Mouse (Mus musculus) right cerebral cortex, adult 18-20 months (tissue): ENCODE data around the gene Golt1a.
"Not testable (repeated sequence)": the region's sequence is repeated elsewhere in the genome, so short reads cannot be mapped to it uniquely, and the experiment has no call there.

Experiments used
- DNase-seq: peaks from one replicate; pipeline ENCODE4 v3.0.0; 2022; ENCODE audit warnings: mixed read lengths

Golt1a gene

GRCm38 (mm10) chr1:133307318-133307717 is 2.3 kb upstream of the Golt1a start:
- DNase-seq = peak; percentile 43

- no peak for DNase-seq
Measured at GRCm38 (mm10) chr1:133311240-133311639, 1.6 kb downstream of the Golt1a start.

GRCm38 (mm10) chr1:133311946-133312345 is 2.3 kb downstream of the Golt1a start:
- DNase-seq = peak; percentile 82

DNA sequence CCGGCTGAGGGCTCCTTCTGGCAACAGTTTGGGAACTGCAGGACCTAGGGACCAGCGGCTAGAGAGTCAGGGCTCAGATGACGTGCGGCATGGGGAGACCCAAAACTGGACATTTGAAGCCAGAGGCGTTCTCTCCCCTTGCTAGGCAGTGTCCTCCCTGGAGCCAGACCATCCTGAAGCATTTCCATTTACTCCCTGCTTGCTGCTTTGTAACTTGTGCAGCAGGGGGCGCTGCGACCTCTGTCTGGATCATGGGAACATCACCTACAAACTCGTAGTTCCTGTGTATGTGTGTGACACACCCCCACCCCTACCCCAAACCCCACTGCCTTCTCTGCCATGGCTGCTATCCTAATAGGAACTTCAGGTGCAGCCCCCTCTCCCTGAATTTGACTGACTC is 4.8 kb downstream of the Golt1a start:
- DNase-seq = peak; percentile 55

GRCm38 (mm10) chr1:133315775-133316174 is 6.2 kb downstream of the Golt1a start:
- no peak for DNase-seq

DNA sequence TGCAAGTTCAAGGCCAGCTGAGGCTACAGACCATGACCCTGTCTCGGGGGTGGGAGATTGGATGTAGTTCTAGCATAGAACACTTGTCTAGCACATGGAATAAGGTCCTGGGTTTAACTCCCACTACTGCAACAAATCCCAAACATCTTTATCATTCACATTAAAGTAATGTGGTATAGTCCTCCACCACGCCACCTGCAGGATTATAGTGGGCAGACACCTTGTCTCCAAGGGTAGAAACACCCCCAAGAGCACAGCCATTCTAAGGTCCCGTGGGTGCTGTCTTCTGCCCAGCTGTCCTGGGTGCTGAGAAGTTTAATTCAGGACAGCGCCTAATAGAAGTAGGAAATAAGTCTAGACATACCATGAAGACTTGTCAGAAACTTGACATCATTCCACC is 7.0 kb downstream of the Golt1a start:
- DNase-seq = no peak

GRCm38 (mm10) chr1:133317149-133317548 is 7.5 kb downstream of the Golt1a start:
- no peak for DNase-seq

GRCm38 (mm10) chr1:133321267-133321925 is 11.8 kb downstream of the Golt1a start, which contains the start of gene Kiss1:
Kiss1 (plus strand) TSS chr1:133321875.
- no peak for DNase-seq

DNA sequence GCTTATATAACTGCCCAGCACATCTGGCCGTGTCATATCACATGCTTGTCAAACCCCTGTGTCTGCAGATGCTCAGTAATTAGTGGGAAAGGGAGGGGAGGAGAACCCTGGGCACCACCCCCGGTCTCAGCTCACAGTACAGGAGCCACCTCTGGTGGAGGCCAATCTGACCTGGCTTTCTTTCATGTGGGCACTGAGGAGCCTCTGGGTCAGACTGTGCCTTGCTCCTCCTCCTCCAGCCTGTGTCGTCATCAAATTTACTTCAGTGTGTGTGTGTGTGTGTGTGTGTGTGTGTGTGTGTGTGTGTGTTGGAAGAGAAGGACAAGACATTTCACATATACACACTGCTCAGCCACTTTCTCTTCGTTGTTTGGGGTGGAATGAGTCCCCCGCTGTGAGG is 13.7 kb downstream of the Golt1a start:
- no peak for DNase-seq

GRCm38 (mm10) chr1:133325951-133326350 is 16.4 kb downstream of the Golt1a start:
- DNase-seq = no peak

- no peak for DNase-seq
Measured at GRCm38 (mm10) chr1:133327094-133327493, 17.5 kb downstream of the Golt1a start.

DNA sequence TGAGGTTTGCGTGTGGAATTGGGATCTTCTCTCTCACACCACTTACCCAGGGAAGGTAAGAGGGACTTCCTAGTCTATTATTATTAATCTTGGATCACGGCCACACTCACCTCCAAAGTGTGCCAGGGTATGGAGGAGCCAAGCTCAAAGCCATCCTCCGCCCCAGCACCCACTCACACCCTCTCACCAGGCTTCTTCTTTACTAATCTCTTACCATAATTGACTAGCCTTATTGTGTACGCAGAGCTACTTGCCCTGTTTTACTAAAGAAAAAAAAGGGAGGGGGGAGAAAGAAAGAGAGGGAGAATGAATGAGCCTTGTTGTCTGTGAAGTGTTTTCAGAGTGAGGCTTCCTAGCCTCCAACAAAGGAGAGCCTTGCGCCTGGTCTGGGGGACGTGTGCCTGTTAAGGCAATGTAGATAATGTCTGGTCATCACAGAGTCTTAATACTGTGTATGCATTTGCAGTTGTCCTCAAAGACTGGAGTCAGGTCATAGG is 18.7 kb downstream of the Golt1a start:
- DNase-seq = no peak

DNA sequence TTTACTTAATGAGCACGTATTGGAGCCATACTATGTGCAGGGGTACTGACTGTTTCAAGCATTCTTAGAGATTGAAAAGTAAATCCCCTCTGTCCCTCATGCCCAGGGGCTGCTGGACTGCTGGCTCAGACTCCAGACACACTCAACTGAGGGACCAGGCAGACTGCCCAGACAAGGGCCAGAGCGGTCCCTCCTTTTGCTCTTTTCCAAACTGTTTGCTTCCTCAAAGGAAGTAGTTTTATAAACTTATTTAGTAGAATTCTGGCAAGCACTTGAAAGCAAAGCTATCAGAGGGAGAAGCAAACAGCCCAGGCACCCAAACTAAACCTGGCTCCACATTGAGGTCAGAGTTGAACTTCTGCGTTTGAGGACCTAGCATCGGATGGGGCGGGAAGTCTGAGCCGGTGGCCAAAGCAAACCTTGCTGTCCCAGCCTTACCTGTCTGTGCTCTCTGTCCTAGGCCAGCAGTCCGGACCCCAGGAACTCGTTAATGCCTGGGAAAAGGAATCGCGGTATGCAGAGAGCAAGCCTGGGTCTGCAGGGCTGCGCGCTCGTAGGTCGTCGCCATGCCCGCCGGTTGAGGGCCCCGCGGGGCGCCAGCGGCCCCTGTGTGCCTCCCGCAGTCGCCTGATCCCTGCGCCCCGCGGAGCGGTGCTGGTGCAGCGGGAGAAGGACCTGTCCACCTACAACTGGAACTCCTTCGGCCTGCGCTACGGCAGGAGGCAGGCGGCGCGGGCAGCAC is 19.5 kb downstream of the Golt1a start:
- DNase-seq = no peak

DNA sequence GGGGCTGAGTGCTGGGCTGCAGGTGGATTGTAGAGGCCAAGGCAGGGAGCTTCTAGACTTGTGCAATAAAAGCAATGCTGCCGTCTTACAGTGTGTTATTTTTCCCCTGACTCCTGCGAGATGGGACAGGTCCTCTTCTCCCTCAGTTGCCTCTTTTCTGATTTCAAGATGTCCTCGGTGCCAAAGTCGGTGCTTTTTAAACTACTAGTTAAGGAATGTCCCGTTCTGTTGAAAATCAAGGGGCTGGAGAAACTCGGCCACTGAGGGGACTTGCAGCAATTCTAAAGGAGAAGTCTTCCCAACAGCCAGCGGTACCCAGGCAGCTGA is 20.0 kb downstream of the Golt1a start:
- DNase-seq = no peak

DNA sequence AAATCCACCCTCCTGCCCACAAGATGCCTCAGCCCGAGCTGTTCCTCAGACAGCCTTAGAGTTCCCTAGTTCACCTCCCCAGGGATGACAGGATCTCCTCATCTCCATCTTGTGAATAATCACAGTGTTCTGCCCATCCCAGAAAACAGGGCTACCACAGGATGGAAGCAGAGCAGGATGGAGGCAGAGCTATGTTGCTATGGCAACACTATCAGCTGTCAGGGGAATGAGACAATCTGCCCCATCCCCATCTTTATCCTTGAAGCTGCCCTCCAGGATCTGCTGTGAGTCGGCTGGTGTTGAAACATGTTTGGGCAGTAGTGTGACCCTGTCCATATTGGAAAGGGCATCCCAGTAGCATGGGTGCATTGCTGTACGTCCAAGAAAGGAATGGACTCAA is 21.5 kb downstream of the Golt1a start:
- DNase-seq = no peak

GRCm38 (mm10) chr1:133332656-133333430 is 23.2 kb downstream of the Golt1a start:
- DNase-seq = peak; percentile 39

DNA sequence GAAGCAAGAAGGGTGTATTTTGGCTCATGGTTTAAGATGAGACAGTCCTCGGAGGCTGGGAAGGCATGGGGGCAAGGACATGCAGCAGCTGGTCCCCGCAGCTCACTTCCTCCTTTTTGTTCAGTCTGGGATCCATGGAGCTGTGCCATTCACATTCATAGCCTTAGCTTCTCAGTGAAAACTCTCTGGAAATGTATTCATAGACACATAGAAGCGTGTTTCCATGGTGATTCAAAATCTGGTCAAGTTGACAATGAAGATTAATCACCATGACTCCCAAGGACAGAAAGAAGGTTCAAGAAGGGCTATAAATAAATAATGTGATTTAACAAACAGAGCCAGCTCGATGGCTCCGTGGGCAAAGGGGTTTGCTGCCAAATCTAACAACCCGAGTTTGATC is 24.3 kb downstream of the Golt1a start:
- no peak for DNase-seq

DNA sequence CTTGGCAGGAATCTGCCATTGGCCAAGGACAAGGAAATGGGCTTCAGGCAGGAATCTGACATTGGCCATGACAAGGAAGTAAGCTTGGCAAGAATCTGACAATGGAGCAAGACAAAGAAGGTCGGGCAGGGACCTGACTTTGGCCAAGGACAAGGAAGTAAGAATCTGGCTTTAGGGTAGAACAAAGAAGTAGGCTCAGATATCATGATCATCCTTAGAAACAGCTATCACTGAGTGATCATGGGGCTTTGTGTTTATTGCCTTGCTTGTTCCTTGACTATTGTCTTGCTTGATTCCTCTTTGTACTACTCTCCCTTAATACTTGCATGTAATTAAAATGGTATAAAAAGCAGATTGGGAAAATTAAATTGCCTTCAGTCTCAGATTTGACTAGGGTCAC is 30.8 kb downstream of the Golt1a start:
- not testable (repeated sequence) for DNase-seq

DNA sequence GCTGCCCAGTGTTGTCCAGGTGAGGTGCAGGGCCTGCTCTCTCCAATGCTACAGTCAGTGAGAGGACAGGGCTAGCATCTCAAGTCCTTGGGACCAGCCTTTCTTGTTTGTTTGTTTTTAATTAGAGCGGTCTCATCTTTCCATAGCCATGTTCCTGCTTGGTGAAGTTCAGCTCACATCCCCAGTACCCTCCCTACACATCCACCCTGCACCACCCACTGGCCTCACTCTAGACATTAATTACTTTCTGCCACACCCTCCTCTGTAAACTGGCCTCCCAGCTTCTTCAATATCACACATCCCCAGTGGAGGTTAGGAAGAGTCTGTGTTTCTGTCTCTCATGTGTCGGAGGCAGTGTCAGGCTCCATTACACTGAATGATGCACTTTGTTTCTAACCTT is 34.8 kb downstream of the Golt1a start:
- no peak for DNase-seq

- no peak for DNase-seq
Measured at GRCm38 (mm10) chr1:133346531-133346930, 36.9 kb downstream of the Golt1a start.

GRCm38 (mm10) chr1:133347226-133347625 is 37.6 kb downstream of the Golt1a start:
- DNase-seq = no peak

- no peak for DNase-seq
Measured at GRCm38 (mm10) chr1:133347693-133348520, 38.3 kb downstream of the Golt1a start.

- no peak for DNase-seq
Measured at GRCm38 (mm10) chr1:133350210-133350609, 40.6 kb downstream of the Golt1a start, which contains the start of gene Ren1. Ren1 (plus strand) TSS chr1:133350510.
